Mouse (Mus musculus): ENCODE results near the gene Myrf. TPM values are rescaled to one million over a fixed set of nuclear protein-coding genes. Genes with fewer than 3 reads are reported as not detected.
"Not testable (repeated sequence)": the region's sequence is repeated elsewhere in the genome, so short reads cannot be mapped to it uniquely, and the experiment has no call there.

Myrf gene
- polyA plus RNA-seq, 1 experiment from 2014 or later, result 0.75 TPM

DNA sequence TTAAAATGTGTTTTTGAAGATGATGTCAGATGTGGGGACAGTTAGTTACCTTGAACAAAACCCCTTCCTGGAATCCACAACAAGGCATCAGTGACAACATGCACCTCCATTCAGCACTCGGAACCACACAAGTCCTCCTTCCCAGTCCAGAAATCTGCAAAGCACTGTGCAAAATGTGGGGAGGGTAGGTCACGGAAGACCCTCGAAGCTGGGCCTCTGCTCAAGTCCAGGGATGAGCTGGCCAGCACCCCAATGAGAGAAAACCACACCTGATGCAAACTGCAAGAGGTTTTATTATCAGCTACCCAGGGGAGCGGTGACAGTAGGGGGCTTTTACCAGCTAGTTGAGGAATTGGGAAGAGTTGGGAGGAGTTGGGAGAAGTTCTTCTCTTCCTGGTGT lies 65.6 kb downstream of the Myrf start:
- H3K4me2 ChIP-seq (ENCODE audit: low read length), result no peak overlapping the region
- no peaks in the 10 kb centered on the region for H3K9me3 ChIP-seq (ENCODE audit: control insufficient read depth, low read length)
- ATAC-seq (ENCODE audit: low FRiP score, low TSS enrichment), result no peak
- WGBS, result 79% methylated on average over 4 of the region's 4 CpGs
- H3K27ac ChIP-seq (replicated peaks; ENCODE audit: low read depth, low read length), result no peak overlapping the region
- no peak overlapping the region for H3K4me3 ChIP-seq (replicated peaks; ENCODE audit: low read depth, low read length)
- no peak overlapping the region for H3K9ac ChIP-seq (replicated peaks; ENCODE audit: low read length)
- no peaks in the 10 kb centered on the region for H3K36me3 ChIP-seq (ENCODE audit: control insufficient read depth, insufficient read depth, low read length)
- no peak for DNase-seq
- no peaks in the 10 kb centered on the region for H3K4me1 ChIP-seq (ENCODE audit: control insufficient read depth, insufficient read depth, low read length)
- H3K27me3 ChIP-seq (ENCODE audit: control insufficient read depth, insufficient read depth, low read length), result no peaks in the 10 kb centered on the region

DNA sequence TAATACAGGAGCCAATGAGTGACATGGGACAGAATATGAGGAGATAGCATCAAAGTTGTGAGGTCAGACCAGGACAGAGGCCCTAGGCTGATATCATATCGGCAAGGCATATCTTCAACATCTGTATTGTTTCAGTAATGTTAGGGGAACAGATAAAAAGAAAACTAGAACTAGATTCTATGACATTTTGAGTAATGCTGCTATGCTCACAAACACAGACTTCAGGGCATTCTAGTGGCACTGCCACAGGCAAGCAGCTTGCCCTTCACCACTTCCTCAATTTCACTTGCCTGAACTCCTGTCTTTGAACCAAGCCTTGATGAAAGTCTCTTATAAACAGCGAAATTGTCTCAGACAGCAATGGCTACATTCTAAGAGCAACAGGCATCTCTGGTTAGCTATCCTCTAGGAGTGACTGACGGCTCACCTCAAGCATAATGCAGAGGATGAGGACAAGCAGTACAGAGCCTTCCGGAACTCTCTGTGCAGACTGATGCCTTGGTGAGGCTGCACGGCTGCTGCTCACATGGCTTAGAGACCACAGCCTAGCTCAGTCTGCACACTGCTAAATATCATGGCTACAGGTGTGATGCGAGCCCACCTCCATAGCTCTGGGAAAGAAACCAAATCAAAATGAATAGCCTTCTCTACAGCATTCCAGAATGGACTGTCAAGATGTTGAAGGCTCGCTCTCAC lies 66.6 kb downstream of the Myrf start:
- H3K4me1 ChIP-seq (ENCODE audit: control insufficient read depth, insufficient read depth, low read length), result no peaks in the 10 kb centered on the region
- no peak overlapping the region for H3K4me2 ChIP-seq (ENCODE audit: low read length)
- ATAC-seq (ENCODE audit: low FRiP score, low TSS enrichment), result no peak
- no peaks in the 10 kb centered on the region for H3K27me3 ChIP-seq (ENCODE audit: control insufficient read depth, insufficient read depth, low read length)
- DNase-seq, result no peak
- H3K36me3 ChIP-seq (ENCODE audit: control insufficient read depth, insufficient read depth, low read length), result no peaks in the 10 kb centered on the region
- no peaks in the 10 kb centered on the region for H3K9me3 ChIP-seq (ENCODE audit: control insufficient read depth, low read length)
- 88% methylated on average over 7 of the region's 7 CpGs for WGBS
- H3K4me3 ChIP-seq (replicated peaks; ENCODE audit: low read depth, low read length), result no peak overlapping the region
- H3K9ac ChIP-seq (replicated peaks; ENCODE audit: low read length), result no peak overlapping the region
- no peak overlapping the region for H3K27ac ChIP-seq (replicated peaks; ENCODE audit: low read depth, low read length)

DNA sequence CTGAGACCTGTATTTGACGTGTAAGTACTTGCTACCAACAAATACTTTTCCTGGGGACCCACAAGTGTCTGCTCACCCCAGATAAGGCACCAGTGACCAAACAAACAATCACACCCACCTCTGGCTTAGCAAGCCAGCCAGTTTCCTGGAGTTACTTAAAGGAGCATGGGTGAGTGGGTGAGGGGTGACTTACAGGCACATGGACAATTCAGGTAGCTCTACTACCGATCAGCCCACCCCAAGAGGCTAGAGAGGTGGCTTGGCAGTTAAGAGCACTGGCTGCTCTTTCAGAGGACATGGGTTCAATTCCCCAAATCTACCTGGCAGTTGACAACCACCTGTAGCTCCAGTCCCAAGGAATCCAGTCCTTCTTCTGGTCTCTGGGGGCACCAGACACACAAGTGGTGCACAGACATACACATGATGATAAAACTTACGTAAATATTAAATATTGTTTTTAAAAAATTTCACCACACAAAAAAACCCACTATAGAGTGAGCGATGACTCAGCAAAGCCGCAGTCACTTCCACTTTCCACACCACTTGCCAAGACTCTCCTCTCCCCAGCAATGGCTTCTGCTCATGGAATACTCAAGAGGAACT lies 67.3 kb downstream of the Myrf start:
- no peak for ATAC-seq (ENCODE audit: low FRiP score, low TSS enrichment)
- 90% methylated on average over 5 of the region's 5 CpGs for WGBS
- H3K4me3 ChIP-seq (replicated peaks; ENCODE audit: low read depth, low read length), result no peak overlapping the region
- H3K36me3 ChIP-seq (ENCODE audit: control insufficient read depth, insufficient read depth, low read length), result no peaks in the 10 kb centered on the region
- DNase-seq, result no peak
- no peak overlapping the region for H3K9ac ChIP-seq (replicated peaks; ENCODE audit: low read length)
- no peaks in the 10 kb centered on the region for H3K4me1 ChIP-seq (ENCODE audit: control insufficient read depth, insufficient read depth, low read length)
- H3K4me2 ChIP-seq (ENCODE audit: low read length), result no peak overlapping the region
- no peaks in the 10 kb centered on the region for H3K9me3 ChIP-seq (ENCODE audit: control insufficient read depth, low read length)
- no peaks in the 10 kb centered on the region for H3K27me3 ChIP-seq (ENCODE audit: control insufficient read depth, insufficient read depth, low read length)
- H3K27ac ChIP-seq (replicated peaks; ENCODE audit: low read depth, low read length), result no peak overlapping the region

DNA sequence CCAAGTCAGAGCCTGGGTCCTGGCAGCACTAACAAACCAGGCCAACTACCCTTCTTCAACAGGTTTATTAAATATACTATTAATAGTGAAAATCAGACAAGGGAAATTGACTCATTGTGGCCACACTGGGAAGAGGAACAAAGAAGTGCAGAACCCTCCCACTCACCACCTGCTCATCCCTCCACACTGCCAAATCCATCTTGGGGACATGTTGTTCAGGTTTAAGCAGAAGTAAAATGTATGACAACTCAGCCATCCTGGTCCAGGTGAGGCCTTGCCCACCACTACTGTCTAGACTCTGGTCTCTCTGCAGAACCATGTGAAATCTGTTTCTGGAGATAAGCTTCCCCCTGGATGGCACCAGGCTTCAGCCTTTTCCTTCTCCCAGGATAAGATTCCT lies 68.7 kb downstream of the Myrf start:
- Histone ChIP-seq H3K27me3 (ENCODE audit: control insufficient read depth, insufficient read depth, low read length) (no peaks in the 10 kb centered on the region), H3K9me3 (ENCODE audit: control insufficient read depth, low read length) (no peaks in the 10 kb centered on the region), H3K4me3 (replicated peaks; ENCODE audit: low read depth, low read length) (no peak overlapping the region), H3K4me1 (ENCODE audit: control insufficient read depth, insufficient read depth, low read length) (no peaks in the 10 kb centered on the region), H3K36me3 (ENCODE audit: control insufficient read depth, insufficient read depth, low read length) (no peaks in the 10 kb centered on the region), H3K9ac (replicated peaks; ENCODE audit: low read length) (no peak overlapping the region), H3K4me2 (ENCODE audit: low read length) (no peak overlapping the region), H3K27ac (replicated peaks; ENCODE audit: low read depth, low read length) (no peak overlapping the region)
- no peak for ATAC-seq (ENCODE audit: low FRiP score, low TSS enrichment)
- DNase-seq, result no peak

DNA sequence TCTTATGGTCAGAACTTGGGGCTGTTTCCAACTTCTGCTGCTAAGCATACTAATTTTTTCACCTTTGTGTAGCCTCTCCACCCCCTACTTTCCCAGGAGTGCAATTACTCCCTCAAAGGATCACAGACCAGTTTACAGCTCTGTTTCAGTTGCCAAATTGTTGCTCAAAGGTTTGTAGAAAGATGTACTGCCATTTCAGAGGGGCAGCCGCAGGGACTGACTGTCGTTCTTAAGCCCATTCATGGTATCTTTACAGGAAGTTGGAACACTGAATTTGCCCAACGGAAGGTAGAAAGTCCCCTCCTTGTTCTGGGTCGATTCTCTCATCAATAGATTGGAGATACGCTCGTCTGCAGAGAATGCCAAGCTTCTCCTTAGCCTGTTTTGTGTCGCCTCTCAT lies 69.2 kb downstream of the Myrf start:
- H3K36me3 ChIP-seq (ENCODE audit: control insufficient read depth, insufficient read depth, low read length), result no peaks in the 10 kb centered on the region
- no peaks in the 10 kb centered on the region for H3K27me3 ChIP-seq (ENCODE audit: control insufficient read depth, insufficient read depth, low read length)
- no peak overlapping the region for H3K27ac ChIP-seq (replicated peaks; ENCODE audit: low read depth, low read length)
- no peak overlapping the region for H3K9ac ChIP-seq (replicated peaks; ENCODE audit: low read length)
- WGBS, result 91% methylated on average over 7 of the region's 7 CpGs
- no peaks in the 10 kb centered on the region for H3K9me3 ChIP-seq (ENCODE audit: control insufficient read depth, low read length)
- ATAC-seq (ENCODE audit: low FRiP score, low TSS enrichment) (no peak), DNase-seq (no peak)
- H3K4me1 ChIP-seq (ENCODE audit: control insufficient read depth, insufficient read depth, low read length), result no peaks in the 10 kb centered on the region
- no peak overlapping the region for H3K4me2 ChIP-seq (ENCODE audit: low read length)
- no peak overlapping the region for H3K4me3 ChIP-seq (replicated peaks; ENCODE audit: low read depth, low read length)

DNA sequence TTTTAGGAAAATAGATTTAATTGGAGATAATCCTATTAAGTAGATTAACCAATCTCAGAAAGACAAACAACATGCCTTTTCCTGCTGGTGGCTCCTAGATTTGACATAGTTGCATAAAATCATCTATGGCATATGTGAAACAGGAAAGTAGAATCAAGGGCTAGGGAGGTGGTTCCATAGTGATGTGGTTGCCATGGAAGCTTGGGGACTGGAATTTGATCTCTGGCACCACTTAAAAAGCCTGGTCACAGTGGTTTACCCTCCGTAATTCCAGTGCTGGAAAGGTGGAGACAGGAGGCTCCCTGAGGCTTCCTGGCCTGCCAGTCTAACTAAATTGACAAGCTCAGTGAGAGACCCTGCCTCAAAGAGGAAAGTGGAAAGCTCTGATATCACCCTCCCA lies 70.1 kb downstream of the Myrf start:
- Histone ChIP-seq H3K9ac (replicated peaks; ENCODE audit: low read length) (no peak overlapping the region), H3K4me3 (replicated peaks; ENCODE audit: low read depth, low read length) (no peak overlapping the region), H3K4me1 (ENCODE audit: control insufficient read depth, insufficient read depth, low read length) (no peaks in the 10 kb centered on the region), H3K4me2 (ENCODE audit: low read length) (no peak overlapping the region), H3K27ac (replicated peaks; ENCODE audit: low read depth, low read length) (no peak overlapping the region), H3K9me3 (ENCODE audit: control insufficient read depth, low read length) (no peaks in the 10 kb centered on the region), H3K36me3 (ENCODE audit: control insufficient read depth, insufficient read depth, low read length) (no peaks in the 10 kb centered on the region), H3K27me3 (ENCODE audit: control insufficient read depth, insufficient read depth, low read length) (no peaks in the 10 kb centered on the region)
- no peak for DNase-seq
- WGBS, result 3% methylated on average over 1 of the region's 1 CpGs
- no peak for ATAC-seq (ENCODE audit: low FRiP score, low TSS enrichment)

DNA sequence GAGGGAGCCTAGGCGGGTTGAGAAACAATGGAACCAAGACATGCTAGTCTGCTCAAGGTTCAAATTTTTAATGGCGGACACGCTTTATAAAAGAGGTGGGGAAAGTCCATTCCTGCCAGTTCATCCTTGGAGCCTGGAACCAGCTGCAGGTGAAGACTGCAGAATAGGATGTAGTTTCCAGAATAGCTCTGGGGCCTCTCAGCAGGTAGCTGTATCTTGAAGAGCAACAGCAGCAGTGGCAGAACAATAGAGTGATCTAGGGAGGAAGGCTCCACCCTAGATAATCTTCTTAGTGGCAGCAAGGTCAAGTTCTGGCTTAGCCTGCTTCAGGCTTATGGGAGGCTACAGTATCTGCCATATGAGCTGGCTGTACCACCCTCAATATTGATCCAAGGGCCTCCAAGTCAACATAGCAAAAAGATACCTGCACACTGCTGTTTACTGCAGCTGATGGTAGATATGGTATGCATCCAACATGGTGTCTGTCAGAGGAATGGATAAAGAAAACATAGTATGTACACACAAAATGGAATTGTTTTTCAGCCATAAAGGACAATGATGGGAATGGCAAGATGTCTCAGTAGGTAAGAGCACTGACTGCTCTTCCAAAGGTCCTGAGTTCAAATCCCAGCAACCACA lies 70.7 kb downstream of the Myrf start:
- not testable (repeated sequence) for DNase-seq; H3K9ac ChIP-seq (replicated peaks; ENCODE audit: low read length); H3K4me1 ChIP-seq (ENCODE audit: control insufficient read depth, insufficient read depth, low read length); ATAC-seq (ENCODE audit: low FRiP score, low TSS enrichment); H3K4me2 ChIP-seq (ENCODE audit: low read length); H3K36me3 ChIP-seq (ENCODE audit: control insufficient read depth, insufficient read depth, low read length); H3K4me3 ChIP-seq (replicated peaks; ENCODE audit: low read depth, low read length); H3K9me3 ChIP-seq (ENCODE audit: control insufficient read depth, low read length); H3K27ac ChIP-seq (replicated peaks; ENCODE audit: low read depth, low read length); H3K27me3 ChIP-seq (ENCODE audit: control insufficient read depth, insufficient read depth, low read length)
- WGBS, result 84% methylated on average over 3 of the region's 3 CpGs

DNA sequence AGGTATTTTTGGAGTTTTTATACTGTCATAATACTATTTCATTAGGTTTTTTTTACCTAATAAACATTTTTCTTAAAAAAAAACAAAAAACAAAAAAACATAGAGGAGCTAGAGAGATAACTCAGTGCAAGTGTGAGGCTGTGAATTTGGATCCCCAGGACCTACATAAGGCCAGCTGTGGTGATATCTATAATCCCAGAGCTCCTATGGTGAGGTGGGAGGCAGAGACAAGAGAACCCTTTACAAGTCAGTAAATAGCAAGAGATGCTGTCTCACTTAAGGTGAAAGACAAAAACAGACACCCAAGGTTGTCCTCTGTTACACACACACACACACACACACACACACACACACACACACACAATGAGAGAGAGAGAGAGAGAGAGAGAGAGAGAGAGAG lies 71.4 kb downstream of the Myrf start:
- no peak overlapping the region for H3K4me2 ChIP-seq (ENCODE audit: low read length)
- no peaks in the 10 kb centered on the region for H3K4me1 ChIP-seq (ENCODE audit: control insufficient read depth, insufficient read depth, low read length)
- H3K9ac ChIP-seq (replicated peaks; ENCODE audit: low read length), result no peak overlapping the region
- no peak overlapping the region for H3K4me3 ChIP-seq (replicated peaks; ENCODE audit: low read depth, low read length)
- DNase-seq (no peak), ATAC-seq (ENCODE audit: low FRiP score, low TSS enrichment) (no peak)
- H3K27ac ChIP-seq (replicated peaks; ENCODE audit: low read depth, low read length), result no peak overlapping the region
- H3K27me3 ChIP-seq (ENCODE audit: control insufficient read depth, insufficient read depth, low read length), result no peaks in the 10 kb centered on the region
- H3K9me3 ChIP-seq (ENCODE audit: control insufficient read depth, low read length), result no peaks in the 10 kb centered on the region
- H3K36me3 ChIP-seq (ENCODE audit: control insufficient read depth, insufficient read depth, low read length), result no peaks in the 10 kb centered on the region

DNA sequence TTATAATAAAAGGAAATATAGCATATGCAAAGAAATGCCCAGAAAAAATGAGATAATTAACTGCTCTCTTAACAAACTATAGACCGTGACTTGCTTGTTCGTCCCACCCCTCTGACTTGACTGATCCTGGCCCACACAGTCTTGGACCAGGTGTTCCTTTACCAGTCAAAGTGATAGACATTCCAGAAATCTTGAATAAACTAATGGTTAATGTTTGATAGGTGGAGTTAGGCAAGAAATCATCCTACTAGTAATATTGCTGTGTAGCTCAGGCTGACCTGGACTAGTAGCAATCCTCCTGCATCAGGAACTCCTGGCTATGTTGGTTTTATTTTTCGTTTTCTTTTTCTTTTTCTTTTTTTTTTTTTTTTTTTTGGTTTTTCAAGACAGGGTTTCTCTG lies 72.1 kb downstream of the Myrf start:
- no peaks in the 10 kb centered on the region for H3K4me1 ChIP-seq (ENCODE audit: control insufficient read depth, insufficient read depth, low read length)
- H3K27me3 ChIP-seq (ENCODE audit: control insufficient read depth, insufficient read depth, low read length), result no peaks in the 10 kb centered on the region
- no peak overlapping the region for H3K4me3 ChIP-seq (replicated peaks; ENCODE audit: low read depth, low read length)
- H3K4me2 ChIP-seq (ENCODE audit: low read length), result no peak overlapping the region
- ATAC-seq (ENCODE audit: low FRiP score, low TSS enrichment) (no peak), DNase-seq (no peak)
- no peaks in the 10 kb centered on the region for H3K9me3 ChIP-seq (ENCODE audit: control insufficient read depth, low read length)
- no peaks in the 10 kb centered on the region for H3K36me3 ChIP-seq (ENCODE audit: control insufficient read depth, insufficient read depth, low read length)
- H3K9ac ChIP-seq (replicated peaks; ENCODE audit: low read length), result no peak overlapping the region
- 89% methylated on average over 3 of the region's 3 CpGs for WGBS
- no peak overlapping the region for H3K27ac ChIP-seq (replicated peaks; ENCODE audit: low read depth, low read length)
